Mouse (Mus musculus): ENCODE measurements around the gene Cers6.

GRCm38 (mm10) chr2:69112609-69113008, 251.4 kb downstream of the Cers6 start:
- TF ChIP-seq MYOG (IDR thresholded peaks at IDR 0.05; ENCODE audit: control insufficient read depth, extremely low read depth, insufficient read length) (no peak), CEBPB (IDR thresholded peaks at IDR 0.05; ENCODE audit: low read depth) (no peak), CTCF (IDR thresholded peaks at IDR 0.05; ENCODE audit: control insufficient read depth, insufficient read depth, insufficient read length) (no peak), MYOD1 (IDR thresholded peaks at IDR 0.05; ENCODE audit: control insufficient read depth, insufficient read length, low read depth) (no peak), USF1 (IDR thresholded peaks at IDR 0.05; ENCODE audit: low read depth) (no peak), MAX (IDR thresholded peaks at IDR 0.05) (no peak)
